Mouse (Mus musculus) CH12.LX (cell line): Measurements from ENCODE around the gene Vps35l. TPM values are rescaled to one million over a fixed set of nuclear protein-coding genes. Genes with fewer than 3 reads are reported as not detected.
A peak's percentile ranks its signal among the peaks of the same experiment; 100 is the strongest.

Experiments
- DNase-seq: peaks from one replicate; pipeline ENCODE4 v3.0.0-alpha.2; 2013; ENCODE audit errors: extremely low read depth
- H3K27ac ChIP-seq: 2 replicates; pipeline ENCODE4 v1.5.1; 2012; ENCODE audit warnings: low read depth, mild to moderate bottlenecking, control low read depth, moderate library complexity; ENCODE audit not compliant: insufficient read depth
- H3K27me3 ChIP-seq: replicated peaks from 2 replicates; pipeline ENCODE3; 2012; ENCODE audit warnings: inconsistent platforms
- H3K36me3 ChIP-seq, 2 experiments: replicated peaks in 1 of 2; 2 replicates each; pipeline versions ENCODE3 to v1.6.1; 2012; ENCODE audit warnings: inconsistent platforms in 1 of 2, low read length in 1 of 2, mild to moderate bottlenecking in 1 of 2, mixed read lengths in 1 of 2, moderate library complexity in 1 of 2; ENCODE audit not compliant: control insufficient read depth in 1 of 2, insufficient read depth in 1 of 2
- H3K4me1 ChIP-seq, 2 experiments: 2 replicates each; pipeline ENCODE4 v1.6.1; 2012; ENCODE audit warnings: inconsistent platforms in 1 of 2, moderate library complexity in 1 of 2; ENCODE audit not compliant: insufficient read depth in 2 of 2, control insufficient read depth in 1 of 2
- H3K4me2 ChIP-seq: 2 replicates; pipeline ENCODE4 v1.6.1; 2012; ENCODE audit warnings: low read depth, mild to moderate bottlenecking, control low read depth; ENCODE audit not compliant: poor library complexity, insufficient read depth, severe bottlenecking
- H3K4me3 ChIP-seq, 3 experiments: fragments of 150-350 bp in 1 of 3; sonication (generic) in 1 of 3; replicated peaks in 1 of 3; 2 replicates each; pipeline versions ENCODE3 to v1.5.1; 2011 to 2012; ENCODE audit warnings: low read depth in 2 of 3, low read length in 2 of 3, mild to moderate bottlenecking in 2 of 3, moderate library complexity in 2 of 3, control low read depth in 1 of 3, improper control_type of control experiment in 1 of 3, inconsistent platforms in 1 of 3, mixed read lengths in 1 of 3; ENCODE audit not compliant: poor library complexity in 1 of 3
- H3K79me2 ChIP-seq: replicated peaks from 2 replicates; pipeline ENCODE4 v1.6.1; 2012; ENCODE audit warnings: mild to moderate bottlenecking, moderate library complexity; ENCODE audit not compliant: control insufficient read depth, poor library complexity, insufficient read depth, severe bottlenecking; ENCODE audit errors: extremely low read depth
- H3K9ac ChIP-seq: 2 replicates; pipeline ENCODE4 v1.6.1; 2012; ENCODE audit warnings: low read depth, mild to moderate bottlenecking, control low read depth, moderate library complexity; ENCODE audit not compliant: insufficient read depth
- H3K9me3 ChIP-seq: replicated peaks from 2 replicates; pipeline ENCODE3; 2012; ENCODE audit warnings: low read length, inconsistent platforms, mixed read lengths
- BHLHE40 ChIP-seq: IDR thresholded peaks from 2 replicates; pipeline ENCODE4 v1.6.1; 2011; ENCODE audit warnings: mild to moderate bottlenecking, low read depth, low read length, improper control_type of control experiment
- CHD1 ChIP-seq: IDR thresholded peaks from 2 replicates; pipeline ENCODE4 v1.6.1; 2012; ENCODE audit warnings: low read depth, low read length, improper control_type of control experiment, inconsistent platforms
- E2F4 ChIP-seq: IDR thresholded peaks from 2 replicates; pipeline ENCODE4 v1.6.1; 2011; ENCODE audit warnings: low read depth, low read length, improper control_type of control experiment; ENCODE audit not compliant: insufficient replicate concordance
- ELF1 ChIP-seq: IDR thresholded peaks from 2 replicates; pipeline ENCODE4 v1.6.1; 2014; ENCODE audit warnings: low read depth, mild to moderate bottlenecking, inconsistent platforms, low read length, improper control_type of control experiment
- EP300 ChIP-seq: IDR thresholded peaks from 2 replicates; pipeline ENCODE4 v1.6.1; 2011; ENCODE audit warnings: low read length, improper control_type of control experiment
- GABPA ChIP-seq: IDR thresholded peaks from 2 replicates; pipeline ENCODE4 v1.6.1; 2012; ENCODE audit warnings: low read depth, low read length, improper control_type of control experiment, inconsistent platforms; ENCODE audit not compliant: insufficient replicate concordance
- HCFC1 ChIP-seq: IDR thresholded peaks from 2 replicates; pipeline ENCODE4 v1.6.1; 2012; ENCODE audit warnings: low read depth, mild to moderate bottlenecking, inconsistent platforms, low read length, improper control_type of control experiment
- IRF4 ChIP-seq: IDR thresholded peaks from 2 replicates; pipeline ENCODE4 v1.6.1; 2014; ENCODE audit warnings: low read depth, mild to moderate bottlenecking, inconsistent platforms, low read length, improper control_type of control experiment
- MAX ChIP-seq: IDR thresholded peaks from 2 replicates; pipeline ENCODE4 v1.6.1; 2011; ENCODE audit warnings: low read length, improper control_type of control experiment
- MAZ ChIP-seq: IDR thresholded peaks from 2 replicates; pipeline ENCODE4 v1.6.1; 2012; ENCODE audit warnings: low read depth, mild to moderate bottlenecking, inconsistent platforms, low read length, improper control_type of control experiment, moderate library complexity
- MXI1 ChIP-seq: IDR thresholded peaks from 2 replicates; pipeline ENCODE4 v1.6.1; 2011; ENCODE audit warnings: mild to moderate bottlenecking, low read depth, low read length, improper control_type of control experiment
- MYC ChIP-seq: IDR thresholded peaks from 2 replicates; pipeline ENCODE4 v1.6.1; 2011; ENCODE audit warnings: low read depth, mild to moderate bottlenecking, improper control_type of control experiment, low read length
- NELFE ChIP-seq: IDR thresholded peaks from 2 replicates; pipeline ENCODE4 v1.6.1; 2011; ENCODE audit warnings: low read depth, low read length, improper control_type of control experiment
- NRF1 ChIP-seq: IDR thresholded peaks from 2 replicates; pipeline ENCODE4 v1.6.1; 2014; ENCODE audit warnings: low read depth, mild to moderate bottlenecking, inconsistent platforms, low read length, improper control_type of control experiment, moderate library complexity
- PAX5 ChIP-seq: IDR thresholded peaks from 2 replicates; pipeline ENCODE4 v1.6.1; 2012; ENCODE audit warnings: low read length, inconsistent platforms, mixed read lengths
- POLR2A ChIP-seq: IDR thresholded peaks from 2 replicates; pipeline ENCODE4 v1.6.1; 2011; ENCODE audit warnings: low read depth, mild to moderate bottlenecking, improper control_type of control experiment, low read length
- RCOR1 ChIP-seq: conservative IDR thresholded peaks from 2 replicates; pipeline ENCODE4 v1.6.1; 2012; ENCODE audit warnings: low read depth, mild to moderate bottlenecking, inconsistent platforms, low read length, improper control_type of control experiment
- SIN3A ChIP-seq: IDR thresholded peaks from 2 replicates; pipeline ENCODE4 v1.6.1; 2012; ENCODE audit warnings: low read length, improper control_type of control experiment, inconsistent platforms
- TCF12 ChIP-seq: IDR thresholded peaks from 2 replicates; pipeline ENCODE4 v1.6.1; 2014; ENCODE audit warnings: low read depth, mild to moderate bottlenecking, inconsistent platforms, low read length, improper control_type of control experiment
- UBTF ChIP-seq: IDR thresholded peaks from 2 replicates; pipeline ENCODE4 v1.6.1; 2012; ENCODE audit warnings: low read depth, mild to moderate bottlenecking, inconsistent platforms, low read length, improper control_type of control experiment, moderate library complexity
- ZMIZ1 ChIP-seq: IDR thresholded peaks from 2 replicates; pipeline ENCODE4 v1.6.1; 2012; ENCODE audit warnings: low read depth, mild to moderate bottlenecking, inconsistent platforms, low read length, improper control_type of control experiment
- ZNF384 ChIP-seq: IDR thresholded peaks from 2 replicates; pipeline ENCODE4 v1.6.1; 2012; ENCODE audit warnings: low read depth, low read length, improper control_type of control experiment, inconsistent platforms
- dilution Hi-C: fragments of 300-500 bp; cut with MboI; formaldehyde crosslinking; loops from 2 replicates; pipeline ENCODE4 v1.14.3; 2020; ENCODE audit warnings: low sequenced_read_pairs; ENCODE audit not compliant: extremely low pct_unique_long_range_greater_than_20kb, extremely low pct_ligation_motif_present
- in situ Hi-C: fragments of 300-500 bp; cut with MboI; formaldehyde crosslinking; loops from 3 replicates; pipeline ENCODE4 v1.14.3; 2019; ENCODE audit warnings: low sequenced_read_pairs, low pct_ligation_motif_present, low pct_unique_long_range_greater_than_20kb, mixed read lengths
- polyA plus RNA-seq: library from polyadenylated mRNA; unstranded; fragments of >175 nt; gene quantifications from 2 replicates; pipeline ENCODE4 v1.2.1, GENCODE M21; 2012; ENCODE audit warnings: low read depth; ENCODE audit not compliant: insufficient read length
- total RNA-seq, 2 experiments: library from RNA; depleted of rRNA; stranded (reverse); fragments of 300-350 nt in 1 of 2; fragments of >200 nt in 1 of 2; gene quantifications; 2 replicates each; pipeline ENCODE4 v1.2.3; 2012 to 2014

Vps35l gene
- total and polyA plus RNA-seq, 3 experiments, result 43.9 to 57.7 (median 54.7) TPM

- H3K4me3 ChIP-seq, result peak overlapping the region; percentile 70 to 94 (median 79)
- peak overlapping the region; percentile 94 for H3K9ac ChIP-seq
- peaks cover 48% of the 10 kb centered on the region for H3K79me2 ChIP-seq
- dilution Hi-C loops (no loop called here), in situ Hi-C loops (no loop called here)
- peak overlapping the region; percentile 99 for H3K4me2 ChIP-seq
- TF ChIP-seq CHD1, result peak; percentile 27
- no peak for TF ChIP-seq POLR2A
- TF ChIP-seq SIN3A, result no peak
- TF ChIP-seq PAX5, result no peak
- no peak for TF ChIP-seq ZMIZ1
- 0 out of 2 replicates have a peak, but pooled peaks have one; percentile 19 for TF ChIP-seq MXI1
- no peaks in the 10 kb centered on the region for H3K27me3 ChIP-seq
- H3K36me3 ChIP-seq, result peaks cover 6 to 20% of the 10 kb centered on the region in 2 experiments
- DNase-seq, result peak; percentile 27
- H3K9me3 ChIP-seq, result no peaks in the 10 kb centered on the region
- H3K27ac ChIP-seq, result peak overlapping the region; percentile 83; the same call in 1 of the 2 replicates
- peaks cover 8 to 37% of the 10 kb centered on the region in 2 experiments for H3K4me1 ChIP-seq
Observed at GRCm38 (mm10) chr7:118704001-118704850, 35.8 kb upstream of the Vps35l start.

- in situ Hi-C loops (no loop called here), dilution Hi-C loops (no loop called here)
- peaks cover 41% of the 10 kb centered on the region for H3K79me2 ChIP-seq
- TF ChIP-seq RCOR1, result no peak
- no peak for TF ChIP-seq GABPA
- 0 out of 2 replicates have a peak, but pooled peaks have one; percentile 53 for TF ChIP-seq MAZ
- TF ChIP-seq NELFE, result peak; percentile 75
- TF ChIP-seq E2F4, result no peak
- peak; percentile 38; the same call in 1 of the 2 replicates for TF ChIP-seq NRF1
- TF ChIP-seq MXI1, result peak; percentile 93; the same call in 1 of the 2 replicates
- TF ChIP-seq BHLHE40, result peak; percentile 85
- peak; percentile 74; the same call in 1 of the 2 replicates for TF ChIP-seq SIN3A
- TF ChIP-seq TCF12, result peak; percentile 63; the same call in 1 of the 2 replicates
- no peak for TF ChIP-seq ZNF384
- TF ChIP-seq POLR2A, result peak; percentile 88
- peak; percentile 89 for TF ChIP-seq UBTF
- TF ChIP-seq IRF4, result no peak; the same call in 1 of the 2 replicates
- TF ChIP-seq ZMIZ1, result peak; percentile 67; the same call in 1 of the 2 replicates
- no peak for TF ChIP-seq MYC
- no peak for TF ChIP-seq EP300
- peak; percentile 76 for TF ChIP-seq HCFC1
- TF ChIP-seq MAX, result 0 out of 2 replicates have a peak, but pooled peaks have one; percentile 53
- TF ChIP-seq ELF1, result peak; percentile 70
- H3K4me2 ChIP-seq, result peak within 1 kb of the TSS; percentile 99
- peak within 1 kb of the TSS; percentile 59 for H3K27ac ChIP-seq
- peak within 1 kb of the TSS; percentile 94 for H3K9ac ChIP-seq
- H3K36me3 ChIP-seq, result peaks cover 6 to 11% of the 10 kb centered on the region in 2 experiments
- H3K4me3 ChIP-seq, result peak within 1 kb of the TSS; percentile 70 to 94 (median 79)
- no peaks in the 10 kb centered on the region for H3K27me3 ChIP-seq
- H3K4me1 ChIP-seq, result peaks cover 6 to 29% of the 10 kb centered on the region in 2 experiments
- DNase-seq, result peak; percentile 92
- no peaks in the 10 kb centered on the region for H3K9me3 ChIP-seq
Observed at GRCm38 (mm10) chr7:118705101-118705961, 34.7 kb upstream of the Vps35l start, which contains the start of gene Gde1. TSS of gene Gde1 (minus strand) at chr7:118705778.
